30 mouse cellular contexts compared by ENCODE assay signal in genomic region chr16:19720959-19721358, GRCm38 (mm10). TPM values are rescaled to one million over a fixed set of nuclear protein-coding genes. Genes with fewer than 3 reads are reported as not detected.
DNase-seq lines count a peak whose midpoint lies in the region; ATAC-seq and TF ChIP-seq lines count a peak whose summit lies in the region.
"Had no signal": no experiment of that assay in that cellular context is flagged by ENCODE, and none has a peak within 500 bp of the region (broad histone marks: within the 10 kb centered on the region; RNA-seq: fewer than 3 reads in every experiment).

No protein-coding gene starts in this region.

- WGBS in hindbrain, embryonic 13.5 days, result 48% methylated on average over 2 of the region's 2 CpGs
- 51% methylated on average over 2 of the region's 2 CpGs for WGBS in hindbrain, postnatal 0 days
- 36% methylated on average over 2 of the region's 2 CpGs for WGBS in lung, postnatal 0 days
- WGBS in kidney, embryonic 16.5 days, result 56% methylated on average over 2 of the region's 2 CpGs

- no peak overlapping the region for H3K4me2 ChIP-seq in hindbrain, embryonic 13.5 days
- no peak overlapping the region for H3K4me2 ChIP-seq in hindbrain, postnatal 0 days (ENCODE audit: low read depth, low read length)
- no peak overlapping the region for H3K4me2 ChIP-seq in lung, postnatal 0 days (replicated peaks; ENCODE audit: low read depth, low read length)
- H3K4me2 ChIP-seq in kidney, embryonic 16.5 days (replicated peaks; ENCODE audit: low read depth, low read length), result no peak overlapping the region
- H3K4me2 ChIP-seq: embryonic facial prominence, embryonic 13.5 days; forebrain, embryonic 12.5 days; hindbrain, embryonic 12.5 days; limb, embryonic 15.5 days; liver, embryonic 15.5 days; neural tube, embryonic 12.5 days; stomach, embryonic 15.5 days had no signal

- no peak for TF ChIP-seq CTCF in hindbrain, postnatal 0 days (IDR thresholded peaks at IDR 0.05; ENCODE audit: low read depth)
- peak; percentile 59 for TF ChIP-seq CTCF in lung, postnatal 0 days (IDR thresholded peaks at IDR 0.05)

- no peak overlapping the region for H3K27ac ChIP-seq in hindbrain, embryonic 13.5 days
- no peak overlapping the region for H3K27ac ChIP-seq in hindbrain, postnatal 0 days
- no peak overlapping the region for H3K27ac ChIP-seq in lung, postnatal 0 days (ENCODE audit: low read length)
- no peak overlapping the region for H3K27ac ChIP-seq in kidney, embryonic 16.5 days (ENCODE audit: low read length)
- H3K27ac ChIP-seq: embryonic facial prominence, embryonic 13.5 days; forebrain, embryonic 12.5 days; hindbrain, embryonic 12.5 days; limb, embryonic 15.5 days; liver, embryonic 15.5 days; neural tube, embryonic 12.5 days; stomach, embryonic 15.5 days had no signal

- H3K4me1 ChIP-seq in hindbrain, embryonic 13.5 days (replicated peaks), result no peaks in the 10 kb centered on the region
- H3K4me1 ChIP-seq in hindbrain, postnatal 0 days (ENCODE audit: insufficient read depth, low read length), result no peaks in the 10 kb centered on the region
- no peaks in the 10 kb centered on the region for H3K4me1 ChIP-seq in lung, postnatal 0 days (ENCODE audit: insufficient read depth, low read depth, low read length)
- no peaks in the 10 kb centered on the region for H3K4me1 ChIP-seq in kidney, embryonic 16.5 days (ENCODE audit: insufficient read depth, low read length)
- H3K4me1 ChIP-seq: embryonic facial prominence, embryonic 13.5 days; forebrain, embryonic 12.5 days; hindbrain, embryonic 12.5 days; limb, embryonic 15.5 days; liver, embryonic 15.5 days; neural tube, embryonic 12.5 days; stomach, embryonic 15.5 days had no signal

- no peak overlapping the region for H3K4me3 ChIP-seq in hindbrain, embryonic 13.5 days
- no peak overlapping the region for H3K4me3 ChIP-seq in hindbrain, postnatal 0 days (ENCODE audit: low read length)
- no peak overlapping the region for H3K4me3 ChIP-seq in lung, postnatal 0 days (ENCODE audit: low read depth, low read length)
- no peak overlapping the region for H3K4me3 ChIP-seq in kidney, embryonic 16.5 days (ENCODE audit: low read length)
- H3K4me3 ChIP-seq: embryonic facial prominence, embryonic 13.5 days; erythroblast, embryonic 14.5 days; forebrain, embryonic 12.5 days; hindbrain, embryonic 12.5 days; limb, embryonic 15.5 days; liver, embryonic 15.5 days; megakaryocyte, embryonic 14.5 days; neural tube, embryonic 12.5 days; stomach, embryonic 15.5 days had no signal

- TF ChIP-seq EP300 in lung, postnatal 0 days (IDR thresholded peaks at IDR 0.05), result no peak

- ATAC-seq in hindbrain, embryonic 13.5 days (ENCODE audit: low FRiP score), result no peak
- ATAC-seq in hindbrain, postnatal 0 days, result no peak
- peak; percentile 35; the same call in 1 of the 2 replicates for ATAC-seq in lung, postnatal 0 days
- 0 out of 2 replicates have a peak, but pooled peaks have one; percentile 36 for ATAC-seq in common myeloid progenitor, adult 5-6 weeks (replicated peaks; ENCODE audit: low read depth, poor library complexity, severe bottlenecking)
- ATAC-seq in kidney, embryonic 16.5 days (ENCODE audit: low FRiP score, low TSS enrichment), result no peak
- ATAC-seq: inflammation-experienced regulatory T-cells, adult 6 months had no signal

- 0 out of 2 replicates have a peak overlapping the region, but pooled peaks have one; percentile 29 for H3K9ac ChIP-seq in hindbrain, embryonic 13.5 days
- no peak overlapping the region for H3K9ac ChIP-seq in hindbrain, postnatal 0 days (replicated peaks; ENCODE audit: low read length)
- no peak overlapping the region for H3K9ac ChIP-seq in lung, postnatal 0 days (replicated peaks; ENCODE audit: low read depth)
- no peak overlapping the region for H3K9ac ChIP-seq in kidney, embryonic 16.5 days (replicated peaks; ENCODE audit: low read length)
- H3K9ac ChIP-seq: embryonic facial prominence, embryonic 13.5 days; forebrain, embryonic 12.5 days; hindbrain, embryonic 12.5 days; limb, embryonic 15.5 days; liver, embryonic 15.5 days; neural tube, embryonic 12.5 days; stomach, embryonic 15.5 days had no signal

- H3K9me3 ChIP-seq in hindbrain, embryonic 13.5 days, result no peaks in the 10 kb centered on the region
- H3K9me3 ChIP-seq in hindbrain, postnatal 0 days (ENCODE audit: low read length), result no peaks in the 10 kb centered on the region
- no peaks in the 10 kb centered on the region for H3K9me3 ChIP-seq in lung, postnatal 0 days (ENCODE audit: low read length)
- H3K9me3 ChIP-seq in kidney, embryonic 16.5 days (ENCODE audit: low read length), result no peaks in the 10 kb centered on the region
- H3K9me3 ChIP-seq: embryonic facial prominence, embryonic 13.5 days; forebrain, embryonic 12.5 days; hindbrain, embryonic 12.5 days; limb, embryonic 15.5 days; liver, embryonic 15.5 days; megakaryocyte, embryonic 14.5 days; neural tube, embryonic 12.5 days; stomach, embryonic 15.5 days had no signal

- H3K36me3 ChIP-seq in hindbrain, embryonic 13.5 days, result no peaks in the 10 kb centered on the region
- H3K36me3 ChIP-seq in hindbrain, postnatal 0 days (ENCODE audit: insufficient read depth, low read length), result no peaks in the 10 kb centered on the region
- H3K36me3 ChIP-seq in lung, postnatal 0 days (ENCODE audit: insufficient read depth, low read length), result no peaks in the 10 kb centered on the region
- no peaks in the 10 kb centered on the region for H3K36me3 ChIP-seq in splenic B cell, adult 2 months (ENCODE audit: control insufficient read depth, insufficient read depth, low read length, poor library complexity, severe bottlenecking)
- H3K36me3 ChIP-seq in kidney, embryonic 16.5 days (ENCODE audit: insufficient read depth, low read length), result no peaks in the 10 kb centered on the region
- H3K36me3 ChIP-seq: embryonic facial prominence, embryonic 13.5 days; forebrain, embryonic 12.5 days; hindbrain, embryonic 12.5 days; limb, embryonic 15.5 days; liver, embryonic 15.5 days; neural tube, embryonic 12.5 days; stomach, embryonic 15.5 days had no signal

- DNase-seq in hindbrain, postnatal 0 days (ENCODE audit: low spot score), result no peak
- DNase-seq in lung, postnatal 0 days (ENCODE audit: low spot score), result peak; percentile 40
- no peak for DNase-seq in lung, postnatal 4 days
- peak; percentile 14 for DNase-seq in splenic B cell, adult 2 months (ENCODE audit: low read depth, low spot score)
- no peak for DNase-seq in adrenal gland, adult (ENCODE audit: inconsistent age in 2 of 2, low spot score in 1 of 2)
- DNase-seq: adrenal gland, postnatal 25 days; cerebellum, adult 9-11 months; gastrocnemius, postnatal 36 days; kidney, adult 9 months; kidney, postnatal 4 days; left cerebral cortex, postnatal 4 days; midbrain, embryonic 14.5 days; right cerebral cortex, postnatal 4 days; thymus, adult 2 months; thymus, postnatal 4 days had no signal

- H3K27me3 ChIP-seq in hindbrain, embryonic 13.5 days, result no peaks in the 10 kb centered on the region
- H3K27me3 ChIP-seq in hindbrain, postnatal 0 days (ENCODE audit: insufficient read depth, low read length), result no peaks in the 10 kb centered on the region
- no peaks in the 10 kb centered on the region for H3K27me3 ChIP-seq in lung, postnatal 0 days (replicated peaks; ENCODE audit: insufficient read depth, low read length)
- H3K27me3 ChIP-seq in splenic B cell, adult 2 months (ENCODE audit: control insufficient read depth, insufficient read depth, low read length, poor library complexity, severe bottlenecking), result no peaks in the 10 kb centered on the region
- H3K27me3 ChIP-seq in kidney, embryonic 16.5 days (ENCODE audit: insufficient read depth, low read length), result no peaks in the 10 kb centered on the region
- H3K27me3 ChIP-seq: embryonic facial prominence, embryonic 13.5 days; forebrain, embryonic 12.5 days; hindbrain, embryonic 12.5 days; limb, embryonic 15.5 days; liver, embryonic 15.5 days; neural tube, embryonic 12.5 days; stomach, embryonic 15.5 days had no signal

RNA-seq across cellular contexts. Expression of gene Lamp3, which starts 14.8 kb away (rescaled TPM):
- 0.06 TPM in 1 of 2 replicates, not detected in the other for polyA plus RNA-seq in hindbrain, embryonic 13.5 days (2015; fragmentation: Nextera tagmentation; extraction: Ambion mirVana)
- not detected in 2 replicates for total RNA-seq in hindbrain, postnatal 0 days (2014; rRNA removed)
- not detected in 2 replicates for polyA plus RNA-seq in hindbrain, postnatal 0 days (2015; fragmentation: Nextera tagmentation; extraction: Ambion mirVana)
- polyA plus RNA-seq in lung, postnatal 0 days (2015; fragmentation: Nextera tagmentation; extraction: Ambion mirVana), result 145 and 188 TPM in 2 replicates
- 0.14 and 0.15 TPM in 2 replicates for total RNA-seq in common myeloid progenitor, adult 5-6 weeks (2017)
- polyA plus RNA-seq in kidney, embryonic 16.5 days (2015; fragmentation: Nextera tagmentation; extraction: Ambion mirVana), result 0.10 and 0.52 TPM in 2 replicates
- total RNA-seq: adrenal gland, postnatal 25 days; gastrocnemius, postnatal 36 days; heart, adult 8-10 months had no signal
- polyA plus RNA-seq: erythroblast, embryonic 14.5 days; forebrain, embryonic 12.5 days; heart, embryonic 14.5 days; hindbrain, embryonic 12.5 days; inflammation-experienced regulatory T-cells, adult 6 months; limb, embryonic 15.5 days; liver, embryonic 15.5 days; neural tube, embryonic 12.5 days had no signal

RNA-seq across cellular contexts. Expression of gene B3gnt5, which starts 39.0 kb away (rescaled TPM):
- 48.6 and 52.0 TPM in 2 replicates for polyA plus RNA-seq in hindbrain, embryonic 13.5 days (2015; fragmentation: Nextera tagmentation; extraction: Ambion mirVana)
- 21.4 and 25.5 TPM in 2 replicates for total RNA-seq in hindbrain, postnatal 0 days (2014; rRNA removed)
- 22.6 and 24.0 TPM in 2 replicates for polyA plus RNA-seq in hindbrain, postnatal 0 days (2015; fragmentation: Nextera tagmentation; extraction: Ambion mirVana)
- 3.4 and 4.7 TPM in 2 replicates for polyA plus RNA-seq in lung, postnatal 0 days (2015; fragmentation: Nextera tagmentation; extraction: Ambion mirVana)
- 24.2 and 29.3 TPM in 2 replicates for total RNA-seq in common myeloid progenitor, adult 5-6 weeks (2017)
- polyA plus RNA-seq in kidney, embryonic 16.5 days (2015; fragmentation: Nextera tagmentation; extraction: Ambion mirVana), result 10.5 and 11.6 TPM in 2 replicates
- polyA plus RNA-seq: erythroblast, embryonic 14.5 days had no signal

Comparison
In these comparisons a context has a peak if more than half of its experiments do, and no peak if none do; other contexts are left out.
1. DNase-seq: peak in lung, postnatal 0 days (single experiment) and splenic B cell, adult 2 months (single experiment); none in hindbrain, postnatal 0 days (single experiment), lung, postnatal 4 days (0 of 2) and adrenal gland, adult (0 of 2).
2. ATAC-seq: peak in lung, postnatal 0 days (single experiment) and common myeloid progenitor, adult 5-6 weeks (single experiment); none in hindbrain, embryonic 13.5 days (single experiment), hindbrain, postnatal 0 days (single experiment) and kidney, embryonic 16.5 days (single experiment).
3. RNA of gene Lamp3, which starts 14.8 kb away (polyA plus RNA-seq): 145 to 188 TPM in lung, postnatal 0 days; 0.10 to 0.52 TPM in kidney, embryonic 16.5 days, 0.06 TPM in hindbrain, embryonic 13.5 days and not detected in hindbrain, postnatal 0 days; every median in the first group is over 10 times any median in the second.